Mouse (Mus musculus) heart, embryonic 14.5 days (tissue): ENCODE measurements around the gene Tns1. TPM values are rescaled to one million over a fixed set of nuclear protein-coding genes. Genes with fewer than 3 reads are reported as not detected.

Experiments used
- ATAC-seq: fragments of 200-750 bp; cut with Nextera tagmentation; 2 replicates; pipeline ENCODE4 v1.8.0; 2017; ENCODE audit warnings: low read depth, moderate TSS enrichment; ENCODE audit not compliant: insufficient number of reproducible peaks, insufficient read depth, low FRiP score
- H3K27ac ChIP-seq, 2 experiments: fragments of 200-500 bp in 1 of 2; fragments of 300-500 bp in 1 of 2; sonication (generic) in 1 of 2; replicated peaks in 1 of 2; 2 replicates each; pipeline ENCODE4 v1.5.1; 2012 to 2014; ENCODE audit warnings: low read depth in 2 of 2, low read length in 2 of 2, control low read depth in 1 of 2, mild to moderate bottlenecking in 1 of 2, mixed read lengths in 1 of 2; ENCODE audit not compliant: control insufficient read depth in 1 of 2, insufficient read depth in 1 of 2
- H3K27me3 ChIP-seq: fragments of 300-500 bp; sonication (generic); 2 replicates; pipeline ENCODE4 v1.6.1; 2014; ENCODE audit warnings: mild to moderate bottlenecking, low read length, control low read depth; ENCODE audit not compliant: control insufficient read depth, insufficient read depth
- H3K36me3 ChIP-seq: fragments of 300-500 bp; sonication (generic); 2 replicates; pipeline ENCODE4 v1.6.1; 2014; ENCODE audit warnings: mild to moderate bottlenecking, control low read depth, low read length, mixed read lengths; ENCODE audit not compliant: control insufficient read depth, insufficient read depth
- H3K4me1 ChIP-seq, 2 experiments: fragments of 200-500 bp in 1 of 2; fragments of 300-500 bp in 1 of 2; sonication (generic) in 1 of 2; 2 replicates each; pipeline ENCODE4 v1.6.1; 2012 to 2014; ENCODE audit warnings: low read length in 2 of 2, control low read depth in 1 of 2, mixed read lengths in 1 of 2; ENCODE audit not compliant: control insufficient read depth in 2 of 2, insufficient read depth in 2 of 2
- H3K4me2 ChIP-seq: fragments of 300-500 bp; sonication (generic); 2 replicates; pipeline ENCODE4 v1.6.1; 2014; ENCODE audit warnings: mild to moderate bottlenecking, low read length
- H3K4me3 ChIP-seq, 2 experiments: fragments of 200-500 bp in 1 of 2; fragments of 300-500 bp in 1 of 2; sonication (generic) in 1 of 2; 2 replicates each; pipeline ENCODE4 v1.5.1; 2012 to 2014; ENCODE audit warnings: low read length in 2 of 2, mild to moderate bottlenecking in 2 of 2, control low read depth in 1 of 2, low read depth in 1 of 2, moderate library complexity in 1 of 2; ENCODE audit not compliant: control insufficient read depth in 1 of 2, insufficient read depth in 1 of 2
- H3K9ac ChIP-seq: fragments of 300-500 bp; sonication (generic); 2 replicates; pipeline ENCODE4 v1.6.1; 2014; ENCODE audit warnings: mild to moderate bottlenecking, low read length
- H3K9me3 ChIP-seq: fragments of 300-500 bp; sonication (generic); 2 replicates; pipeline ENCODE4 v1.6.1; 2016; ENCODE audit warnings: low read length, control low read depth; ENCODE audit not compliant: control insufficient read depth
- WGBS: fragments of 180-500 bp; shearing (Covaris S2); extraction: QIAGEN DNeasy Blood & Tissue Kit; methylation state at CpG from one replicate; pipeline ENCODE4 v1.1.7; 2014; 5-methylcytosine and 5-hydroxymethylcytosine counted together
- polyA plus RNA-seq: library from polyadenylated mRNA; unstranded; fragments of >200 nt; fragmentation: Nextera tagmentation; extraction: Ambion mirVana; gene quantifications from 2 replicates; pipeline ENCODE4 v1.2.1, GENCODE M21; 2014

Gene Tns1
- polyA plus RNA-seq, 1 experiment from 2014 or later = 125 TPM

DNA sequence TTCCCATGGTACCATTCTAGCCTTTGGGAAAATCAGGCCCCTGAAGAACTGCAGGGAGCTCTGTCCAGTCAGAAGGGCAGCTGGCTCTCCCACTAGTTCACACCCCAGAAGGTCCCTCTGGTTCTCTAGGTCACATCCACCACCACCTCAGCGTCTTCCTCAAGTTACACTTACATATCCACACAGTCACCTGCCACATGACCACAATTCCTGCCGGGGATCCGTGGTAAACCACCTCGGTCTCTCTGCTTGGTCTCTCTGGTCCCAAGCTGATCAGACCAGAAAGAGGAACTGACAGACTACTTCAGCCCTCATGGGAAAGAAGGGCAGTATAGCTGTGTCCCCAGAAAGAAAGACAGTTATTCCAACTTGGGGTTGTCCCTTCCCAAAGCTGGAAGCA, 68.7 kb downstream of the Tns1 start:
- 82% methylated on average over 4 of the region's 4 CpGs for WGBS
- peak overlapping the region; percentile 14 to 89; a peak in 3 of 4 replicates for H3K27ac ChIP-seq
- no peak for ATAC-seq

DNA sequence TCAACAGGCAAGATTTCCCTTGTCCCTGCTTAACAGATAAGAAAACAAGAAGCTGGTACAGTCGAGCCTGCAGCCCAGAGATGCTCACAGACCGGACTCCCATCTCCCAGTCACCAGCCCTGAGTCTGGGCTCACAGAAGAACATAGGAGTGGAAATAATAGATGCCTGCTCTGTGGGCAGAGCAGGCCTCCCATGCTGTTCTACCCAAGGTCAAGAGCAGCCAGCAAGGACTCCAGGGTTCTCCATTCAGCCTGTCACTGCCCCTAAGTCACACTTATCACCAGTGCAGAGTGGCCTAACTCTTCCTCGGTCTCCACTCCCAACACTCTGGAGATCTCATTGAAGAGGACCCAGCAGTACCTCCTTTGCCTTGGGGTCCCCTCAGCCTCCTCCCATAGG, 69.8 kb downstream of the Tns1 start:
- ATAC-seq = no peak
- WGBS = 8% methylated on average over 3 of the region's 3 CpGs
- no peaks in the 10 kb centered on the region for H3K27me3 ChIP-seq
- H3K9me3 ChIP-seq = no peaks in the 10 kb centered on the region
- peak overlapping the region; percentile 28 for H3K4me2 ChIP-seq
- peak overlapping the region; percentile 57 for H3K9ac ChIP-seq
- H3K27ac ChIP-seq = peak overlapping the region; percentile 89 to 97
- no peak overlapping the region for H3K4me3 ChIP-seq
- H3K4me1 ChIP-seq = peaks cover 62 to 75% of the 10 kb centered on the region in 2 experiments
- H3K36me3 ChIP-seq = 0 out of 2 replicates have a peak, but pooled peaks cover 4% of the 10 kb centered on the region

More for the DNA sequence above, 68.7 kb downstream of the Tns1 start:
- H3K4me2 ChIP-seq = no peak overlapping the region
- H3K27me3 ChIP-seq = no peaks in the 10 kb centered on the region
- H3K4me3 ChIP-seq = no peak overlapping the region
- H3K9ac ChIP-seq = no peak overlapping the region
- no peaks in the 10 kb centered on the region for H3K9me3 ChIP-seq
- H3K4me1 ChIP-seq = peaks cover 54 to 72% of the 10 kb centered on the region in 2 experiments
- H3K36me3 ChIP-seq = 0 out of 2 replicates have a peak, but pooled peaks cover 4% of the 10 kb centered on the region

DNA sequence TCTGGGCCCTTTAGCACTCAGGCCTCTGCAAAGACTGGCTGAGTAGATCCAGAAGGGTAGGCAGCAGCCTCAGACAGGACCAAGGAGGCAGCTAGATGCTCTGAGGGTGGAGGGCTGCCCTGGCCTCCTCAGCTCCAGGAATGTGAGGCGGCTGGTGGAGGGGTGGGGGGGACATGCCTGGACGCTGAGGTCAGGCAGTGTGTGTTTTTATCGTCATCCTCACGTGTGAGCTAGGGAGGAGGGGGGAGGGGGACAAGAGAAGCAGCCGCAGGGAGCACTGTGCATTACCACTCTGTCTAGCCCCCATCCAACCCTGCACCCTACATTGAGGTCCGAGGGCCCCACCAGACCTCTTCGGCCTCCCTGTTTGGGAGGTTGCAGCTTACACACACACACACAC, 70.2 kb downstream of the Tns1 start:
- ATAC-seq = peak; percentile 83
- Histone ChIP-seq H3K27ac (peak overlapping the region; percentile 89 to 97), H3K4me3 (no peak overlapping the region), H3K36me3 (0 out of 2 replicates have a peak, but pooled peaks cover 4% of the 10 kb centered on the region), H3K4me2 (peak overlapping the region; percentile 28), H3K9me3 (no peaks in the 10 kb centered on the region), H3K27me3 (no peaks in the 10 kb centered on the region), H3K4me1 (peaks cover 62 to 76% of the 10 kb centered on the region in 2 experiments), H3K9ac (peak overlapping the region; percentile 57)
- WGBS = 11% methylated on average over 7 of the region's 7 CpGs

DNA sequence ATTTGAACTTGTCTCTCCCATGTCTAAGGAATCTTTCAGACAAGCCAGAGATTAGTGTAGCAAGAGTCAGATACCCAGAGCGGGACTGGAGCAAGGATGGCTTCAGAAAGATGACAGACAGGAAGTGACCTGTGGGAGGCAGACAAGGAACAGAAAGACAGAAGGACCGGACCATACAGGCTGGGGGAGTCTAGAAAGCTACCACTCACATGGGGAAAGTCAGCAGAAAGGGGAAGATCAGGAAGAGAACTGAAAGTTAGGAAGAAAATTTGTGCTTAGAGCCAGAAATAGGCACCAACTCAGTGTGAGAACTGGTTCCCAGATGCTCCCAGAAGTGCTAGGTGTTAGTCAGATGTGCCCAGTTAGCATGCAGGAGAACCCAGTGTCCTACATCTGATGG, 71.2 kb downstream of the Tns1 start:
- no peak overlapping the region for H3K4me3 ChIP-seq
- no peak for ATAC-seq
- H3K27ac ChIP-seq = peak overlapping the region; percentile 89 to 97
- peak overlapping the region; percentile 57; the same call in 1 of the 2 replicates for H3K9ac ChIP-seq
- H3K27me3 ChIP-seq = no peaks in the 10 kb centered on the region
- H3K36me3 ChIP-seq = 0 out of 2 replicates have a peak, but pooled peaks cover 4% of the 10 kb centered on the region
- H3K9me3 ChIP-seq = no peaks in the 10 kb centered on the region
- H3K4me2 ChIP-seq = no peak overlapping the region
- H3K4me1 ChIP-seq = peaks cover 65 to 76% of the 10 kb centered on the region in 2 experiments
- 41% methylated on average over 2 of the region's 2 CpGs for WGBS

DNA sequence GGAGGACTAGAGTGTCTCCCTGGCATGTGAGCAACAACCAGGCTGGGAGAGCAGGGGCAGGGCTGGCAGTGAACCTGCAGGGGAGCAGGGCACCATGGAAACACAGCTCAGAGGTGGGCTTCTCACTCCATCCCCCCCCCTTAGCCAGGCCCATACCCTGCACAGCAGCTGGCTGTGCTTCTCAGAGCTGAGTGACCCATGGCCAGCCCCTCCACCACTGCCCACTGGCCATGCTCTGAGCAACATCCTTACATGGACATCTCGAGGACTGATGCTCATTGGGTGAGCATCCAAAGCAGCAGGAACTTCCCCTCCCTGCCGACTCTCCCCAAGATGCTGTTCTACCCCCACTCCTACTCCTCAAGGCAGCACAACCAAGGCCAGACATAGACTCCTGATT, 72.9 kb downstream of the Tns1 start:
- Histone ChIP-seq H3K4me1 (peaks cover 71 to 87% of the 10 kb centered on the region in 2 experiments), H3K9me3 (no peaks in the 10 kb centered on the region), H3K9ac (peak overlapping the region; percentile 50; the same call in 1 of the 2 replicates), H3K36me3 (0 out of 2 replicates have a peak, but pooled peaks cover 7% of the 10 kb centered on the region), H3K4me3 (no peak overlapping the region), H3K4me2 (no peak overlapping the region), H3K27me3 (no peaks in the 10 kb centered on the region), H3K27ac (peak overlapping the region in 1 of 2 experiments; percentile 39; a peak in 1 of 4 replicates)
- 13% methylated on average over 2 of the region's 2 CpGs for WGBS
- no peak for ATAC-seq

DNA sequence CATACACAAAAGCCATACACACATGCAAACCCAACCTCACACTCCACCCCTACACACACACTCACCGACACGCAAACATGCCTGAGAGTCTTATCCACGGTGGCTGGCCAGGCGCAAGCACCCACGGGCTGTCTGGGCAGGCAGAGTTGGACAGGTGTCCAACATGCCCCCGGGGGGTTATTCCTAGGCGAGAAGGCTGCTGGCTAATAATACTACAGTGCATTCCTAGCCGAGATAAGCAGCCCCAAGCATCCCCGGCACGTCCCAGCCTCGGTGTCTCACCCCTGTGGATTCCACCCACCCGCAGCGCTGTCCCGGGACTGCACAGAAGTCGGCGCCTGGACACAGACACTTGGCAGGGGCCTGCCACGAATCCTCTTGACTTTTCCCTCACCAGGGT, 74.8 kb downstream of the Tns1 start:
- 0 out of 2 replicates have a peak, but pooled peaks cover 6% of the 10 kb centered on the region for H3K36me3 ChIP-seq
- peak; percentile 67 for ATAC-seq
- 16% methylated on average over 17 of the region's 17 CpGs for WGBS
- H3K4me3 ChIP-seq = peak overlapping the region in 1 of 2 experiments; percentile 17; a peak in 1 of 4 replicates
- peak overlapping the region; percentile 46 for H3K4me2 ChIP-seq
- no peaks in the 10 kb centered on the region for H3K9me3 ChIP-seq
- peaks cover 68 to 84% of the 10 kb centered on the region in 2 experiments for H3K4me1 ChIP-seq
- H3K9ac ChIP-seq = peak overlapping the region; percentile 58
- H3K27me3 ChIP-seq = no peaks in the 10 kb centered on the region
- peak overlapping the region; percentile 93 to 95 for H3K27ac ChIP-seq

DNA sequence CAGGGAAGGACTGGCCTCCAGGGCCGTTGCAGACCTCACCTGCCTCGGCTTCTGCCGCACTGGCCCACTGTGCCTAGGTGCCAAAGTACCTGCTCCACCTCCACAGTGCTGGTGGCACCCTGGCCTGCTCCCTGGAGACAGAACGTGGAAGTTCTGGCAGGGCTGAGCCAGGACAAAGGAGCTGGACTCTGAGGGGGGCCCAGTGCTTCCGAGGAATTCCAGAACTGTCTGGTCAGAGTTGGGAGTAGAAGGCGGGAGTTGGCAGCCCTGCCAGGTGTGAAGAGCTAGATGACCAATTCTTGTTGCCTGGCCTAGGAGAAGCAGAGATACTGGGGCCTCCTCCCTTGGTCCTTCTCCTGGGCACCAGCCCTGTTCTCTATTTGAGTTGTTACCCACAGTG, 76.5 kb downstream of the Tns1 start:
- peaks cover 65 to 84% of the 10 kb centered on the region in 2 experiments for H3K4me1 ChIP-seq
- H3K27me3 ChIP-seq = no peaks in the 10 kb centered on the region
- H3K4me2 ChIP-seq = no peak overlapping the region
- no peak overlapping the region for H3K4me3 ChIP-seq
- H3K36me3 ChIP-seq = 0 out of 2 replicates have a peak, but pooled peaks cover 6% of the 10 kb centered on the region
- H3K27ac ChIP-seq = peak overlapping the region; percentile 23 to 24; a peak in 2 of 4 replicates
- ATAC-seq = no peak
- no peaks in the 10 kb centered on the region for H3K9me3 ChIP-seq
- whole genome bisulfite sequencing = 66% methylated on average over 6 of the region's 6 CpGs
- H3K9ac ChIP-seq = no peak overlapping the region
